Mouse (Mus musculus): ENCODE measurements around the gene Cdh11.

DNA sequence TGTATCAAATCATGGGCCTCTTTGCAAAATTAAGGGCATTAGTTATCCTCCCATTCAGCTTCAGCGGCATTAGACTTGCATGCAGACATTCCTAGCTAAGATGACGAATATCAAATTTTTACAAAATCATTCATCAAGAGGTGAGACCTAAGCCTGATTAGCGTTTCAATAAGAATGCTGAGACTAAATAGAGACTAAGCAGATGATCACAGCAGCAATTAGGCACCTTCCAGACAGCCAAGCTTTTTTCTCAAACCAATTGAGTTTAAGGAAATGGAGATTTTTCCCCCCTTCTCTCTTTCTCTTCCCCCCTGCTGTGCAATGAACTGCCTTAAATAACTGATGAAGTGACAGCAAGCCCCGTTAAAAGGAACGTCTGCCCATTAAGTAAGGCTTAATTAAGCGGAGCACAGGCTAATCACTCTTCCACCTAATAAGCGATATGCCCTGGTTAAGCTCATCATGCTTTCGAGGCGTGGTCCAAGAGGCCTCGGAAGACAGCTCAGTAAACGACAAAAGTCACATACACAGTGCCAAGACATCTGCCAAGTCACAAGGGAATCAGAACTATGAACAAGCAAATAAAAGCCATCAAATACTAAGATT lies 87.1 kb downstream of the Cdh11 start:
- TF ChIP-seq ZC3H11A (IDR thresholded peaks at IDR 0.05; ENCODE audit: borderline replicate concordance, low read depth, low read length) (no peak), ZNF384 (IDR thresholded peaks at IDR 0.05; ENCODE audit: low read depth, low read length) (no peak), MAFK (IDR thresholded peaks at IDR 0.05; ENCODE audit: insufficient read depth, low read depth, low read length) (no peak), HCFC1 (IDR thresholded peaks at IDR 0.05; ENCODE audit: borderline replicate concordance, insufficient read depth, low read length) (no peak), CHD2 (IDR thresholded peaks at IDR 0.05; ENCODE audit: low read depth, low read length) (no peak)
